Mouse (Mus musculus) ES-CJ7 (cell line): ENCODE measurements around the gene Tbc1d19.
A peak's percentile ranks its signal among the peaks of the same experiment; 100 is the strongest.

ENCODE experiments used
- DNase-seq: peaks from one replicate; pipeline ENCODE4 v3.0.0; 2011; ENCODE audit warnings: low read depth, low spot score

Tbc1d19 gene

GRCm38 (mm10) chr5:53809115-53809991, at the start of gene Tbc1d19:
Gene Tbc1d19 (plus strand): TSS chr5:53809606.
- DNase-seq: peak; percentile 88

GRCm38 (mm10) chr5:53759912-53760311, 49.5 kb upstream of the Tbc1d19 start:
- DNase-seq: no peak

GRCm38 (mm10) chr5:53760914-53761313, 48.5 kb upstream of the Tbc1d19 start:
- DNase-seq: no peak

GRCm38 (mm10) chr5:53761346-53761745, 48.1 kb upstream of the Tbc1d19 start:
- DNase-seq: no peak

GRCm38 (mm10) chr5:53784818-53785520, 24.4 kb upstream of the Tbc1d19 start:
- no peak for DNase-seq

- no peak for DNase-seq
These were observed 8.0 kb upstream of the Tbc1d19 start for GRCm38 (mm10) chr5:53801379-53801778.

GRCm38 (mm10) chr5:53819711-53820110, 10.3 kb downstream of the Tbc1d19 start:
- no peak for DNase-seq

- no peak for DNase-seq
These were observed 16.5 kb downstream of the Tbc1d19 start for GRCm38 (mm10) chr5:53825886-53826285.

GRCm38 (mm10) chr5:53834489-53834888, 25.1 kb downstream of the Tbc1d19 start:
- DNase-seq: no peak

- no peak for DNase-seq
These were observed 31.9 kb downstream of the Tbc1d19 start for GRCm38 (mm10) chr5:53841256-53841655.

- no peak for DNase-seq
These were observed 39.0 kb downstream of the Tbc1d19 start for GRCm38 (mm10) chr5:53848294-53848942.

GRCm38 (mm10) chr5:53852574-53852973, 43.2 kb downstream of the Tbc1d19 start:
- no peak for DNase-seq

- DNase-seq: no peak
These were observed 45.2 kb downstream of the Tbc1d19 start for GRCm38 (mm10) chr5:53854561-53854960.

- DNase-seq: no peak
These were observed 46.6 kb downstream of the Tbc1d19 start for GRCm38 (mm10) chr5:53856011-53856410.

GRCm38 (mm10) chr5:53865146-53865545, 55.7 kb downstream of the Tbc1d19 start:
- DNase-seq: no peak

GRCm38 (mm10) chr5:53865991-53866390, 56.6 kb downstream of the Tbc1d19 start:
- DNase-seq: no peak

- DNase-seq: peak; percentile 46
These were observed 62.4 kb downstream of the Tbc1d19 start for GRCm38 (mm10) chr5:53871665-53872312.

GRCm38 (mm10) chr5:53874966-53875365, 65.6 kb downstream of the Tbc1d19 start:
- no peak for DNase-seq

- no peak for DNase-seq
These were observed 71.3 kb downstream of the Tbc1d19 start for GRCm38 (mm10) chr5:53880724-53881123.

- DNase-seq: no peak
These were observed 72.1 kb downstream of the Tbc1d19 start for GRCm38 (mm10) chr5:53881381-53881990.

GRCm38 (mm10) chr5:53901406-53901805, 92.0 kb downstream of the Tbc1d19 start:
- DNase-seq: no peak
